Mouse (Mus musculus) heart, postnatal 4 days (tissue): Measurements from ENCODE around the gene 2310034G01Rik. TPM values are rescaled to one million over a fixed set of nuclear protein-coding genes. Genes with fewer than 3 reads are reported as not detected.

Experiments used
- DNase-seq: peaks from one replicate; pipeline ENCODE4 v3.0.0; 2021
- microRNA-seq, 2 experiments: library from miRNA; unstranded; fragments of <30 nt; microRNA quantifications; one replicate each; pipeline ENCODE4 v1.2.0; 2021 to 2022
- total RNA-seq, 2 experiments: library from RNA; stranded (reverse); gene quantifications; 2 replicates each; pipeline ENCODE4 v1.2.3; 2021

2310034G01Rik gene
- total RNA-seq, 2 experiments from 2014 or later: 0.18 TPM; not detected in 1

- DNase-seq: no peak
Measured at GRCm38 (mm10) chr19:46300294-46301045, 49.6 kb downstream of the 2310034G01Rik start.

Small RNA genes lying within 50 kb of the gene (microRNA-seq; reads per million reads assigned to microRNA genes)
- gene Mir146b: 0 reads per million in 2 experiments

Other genes starting within 250 kb of the 2310034G01Rik start
- not detected for gene Elovl3, start 218.4 kb downstream of the 2310034G01Rik start, total RNA-seq
- not detected for gene Pitx3, start 202.0 kb downstream of the 2310034G01Rik start, total RNA-seq
- 10 to 100 TPM; 57.6 to 58.3 TPM for gene Gbf1, start 197.8 kb downstream of the 2310034G01Rik start, total RNA-seq
- gene Nfkb2, start 46.0 kb downstream of the 2310034G01Rik start, total RNA-seq: 10 to 100 TPM; 15.1 to 15.2 TPM
- 1 to 10 TPM; 1.7 to 2.1 TPM for gene Psd, start 23.1 kb downstream of the 2310034G01Rik start, total RNA-seq
- gene Fbxl15, start 22.1 kb downstream of the 2310034G01Rik start, total RNA-seq: 1 to 10 TPM; 5.5 to 7.2 TPM
- 100 to 1,000 TPM in 1 of 2 experiments, 10 to 100 TPM in 1; 98.8 to 108 TPM for gene Cuedc2, start 11.6 kb downstream of the 2310034G01Rik start, total RNA-seq
- 1 to 10 TPM; 3.1 to 4.2 TPM for gene Mfsd13a, start 9.2 kb downstream of the 2310034G01Rik start, total RNA-seq
- 100 to 1,000 TPM; 126 to 130 TPM for gene Actr1a, start 45.4 kb upstream of the 2310034G01Rik start, total RNA-seq
- gene Sufu, start 46.6 kb upstream of the 2310034G01Rik start, total RNA-seq: 10 to 100 TPM; 17.0 to 19.1 TPM
- 10 to 100 TPM; 50.1 to 53.8 TPM for gene Trim8, start 151.4 kb upstream of the 2310034G01Rik start, total RNA-seq
- 10 to 100 TPM; 29.6 to 31.1 TPM for gene Arl3, start 222.9 kb upstream of the 2310034G01Rik start, total RNA-seq
- 1 to 10 TPM; 4.6 to 6.4 TPM for gene Sfxn2, start 223.1 kb upstream of the 2310034G01Rik start, total RNA-seq
- 10 to 100 TPM; 60.5 to 61.2 TPM for gene Wbp1l, start 248.8 kb upstream of the 2310034G01Rik start, total RNA-seq